Mouse (Mus musculus) erythroblast, embryonic 14.5 days (primary cell): ENCODE measurements around the gene Umod.

Source experiments
- GATA1 ChIP-seq: IDR thresholded peaks from 2 replicates; pipeline ENCODE4 v1.6.1; 2012; ENCODE audit warnings: low read length, inconsistent platforms, mixed read lengths
- TAL1 ChIP-seq: IDR thresholded peaks from 3 replicates; pipeline ENCODE4 v1.6.1; 2012; ENCODE audit warnings: low read length, inconsistent platforms, mixed read lengths

DNA sequence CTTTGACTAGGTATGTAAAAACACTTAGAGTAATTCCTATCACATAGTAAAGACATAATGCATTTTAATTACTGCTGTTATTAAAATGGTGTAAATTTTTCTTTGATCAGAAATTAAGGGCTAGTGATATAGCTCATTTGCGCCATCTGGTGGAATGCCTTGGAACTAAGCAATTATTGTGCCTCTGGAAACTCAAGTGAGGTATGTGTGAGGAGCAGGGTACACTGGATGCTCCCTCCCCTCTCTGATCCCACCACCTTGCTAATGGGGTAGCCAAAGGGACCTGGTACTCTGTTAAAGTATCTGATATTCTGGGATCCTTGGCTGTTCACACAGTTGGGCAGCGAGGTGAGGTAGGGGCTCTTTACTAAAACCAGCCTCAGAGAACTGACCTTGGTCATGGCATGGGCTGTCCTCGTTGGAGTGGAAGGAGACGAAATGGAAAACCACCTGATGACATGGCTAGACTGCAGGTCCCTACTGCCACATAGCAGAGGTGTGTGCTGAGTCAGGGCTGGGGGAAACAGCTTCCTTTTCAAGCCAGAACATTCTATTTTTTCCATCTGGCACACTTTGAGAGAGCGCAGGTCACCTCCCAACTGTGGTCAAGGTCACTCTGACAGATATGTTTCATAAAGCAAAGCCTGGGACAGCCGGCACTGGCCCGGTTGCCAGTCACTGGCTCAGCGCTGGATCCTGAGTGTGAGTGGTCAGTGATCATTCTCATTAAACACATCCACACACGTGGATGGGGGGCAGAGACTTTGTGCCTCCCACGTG is 36.6 kb upstream of the Umod start:
- TF ChIP-seq TAL1 (no peak), GATA1 (no peak)
